ENCODE assay signal across 15 mouse cellular contexts in the genomic region with DNA sequence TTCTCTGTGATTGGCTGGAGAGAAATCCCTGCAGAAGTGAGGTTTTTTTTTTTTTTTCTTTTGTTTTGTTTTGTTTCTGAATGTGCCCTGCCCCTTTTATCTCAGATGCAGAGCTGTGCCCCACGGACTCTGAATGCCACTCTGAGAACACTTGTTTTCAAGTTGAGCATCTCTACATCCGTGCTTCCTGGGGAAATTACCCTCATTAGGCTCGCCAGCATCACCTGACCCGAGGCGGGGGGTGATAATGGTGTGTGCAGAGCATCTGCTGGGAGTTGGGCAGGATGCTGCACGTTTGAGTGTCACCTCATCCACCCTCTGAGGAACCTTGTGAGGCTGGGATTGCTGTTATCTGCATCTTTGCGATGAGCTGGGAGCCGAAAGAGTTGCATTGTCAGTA. TPM values are rescaled to one million over a fixed set of nuclear protein-coding genes. Genes with fewer than 3 reads are reported as not detected.
"Had no signal": no experiment of that assay in that cellular context is flagged by ENCODE, and none has a peak within 500 bp of the region (broad histone marks: within the 10 kb centered on the region; RNA-seq: fewer than 3 reads in every experiment).

No protein-coding gene starts in this region.

- H3K4me3 ChIP-seq: liver, embryonic 13.5 days had no signal

- DNase-seq: kidney, adult 18-20 months; kidney, adult 9 months; kidney, postnatal 25 days; liver, embryonic 13.5 days; lung, adult 2 months; lung, postnatal 14 days; lung, postnatal 4 days; midbrain, embryonic 14.5 days; thymus, postnatal 25 days had no signal

- H3K27ac ChIP-seq: kidney, postnatal 0 days; liver, embryonic 13.5 days had no signal

RNA-seq across cellular contexts. Expression of gene Hrh1, which starts 14.2 kb away (rescaled TPM):
- total RNA-seq: liver, adult 2 months; megakaryocyte progenitor cell, adult 5-6 weeks; megakaryocyte-erythroid progenitor cell, adult 5-6 weeks had no signal
- polyA plus RNA-seq: limb, embryonic 11.5 days; liver, embryonic 13.5 days; liver, embryonic 16.5 days had no signal
